Mouse (Mus musculus) hindlimb bud, embryonic 11.5 days (tissue): ENCODE measurements around the gene E130308A19Rik.

Source experiments
- DNase-seq: peaks from one replicate; pipeline ENCODE4 v3.0.0-alpha.2; 2012; ENCODE audit warnings: low read depth, low spot score; ENCODE audit errors: extremely low spot score

E130308A19Rik gene

GRCm38 (mm10) chr4:59634532-59634931, 8.5 kb downstream of the E130308A19Rik start:
- DNase-seq, result no peak

- no peak for DNase-seq
Measured at GRCm38 (mm10) chr4:59639163-59639562, 13.2 kb downstream of the E130308A19Rik start.

GRCm38 (mm10) chr4:59640720-59641119, 14.7 kb downstream of the E130308A19Rik start:
- no peak for DNase-seq

- no peak for DNase-seq
Measured at GRCm38 (mm10) chr4:59642039-59642438, 16.0 kb downstream of the E130308A19Rik start.

- no peak for DNase-seq
Measured at GRCm38 (mm10) chr4:59642657-59643056, 16.6 kb downstream of the E130308A19Rik start.

GRCm38 (mm10) chr4:59644431-59644830, 18.4 kb downstream of the E130308A19Rik start:
- no peak for DNase-seq

- DNase-seq, result no peak
Measured at GRCm38 (mm10) chr4:59644992-59645391, 19.0 kb downstream of the E130308A19Rik start.

- no peak for DNase-seq
Measured at GRCm38 (mm10) chr4:59645610-59646009, 19.6 kb downstream of the E130308A19Rik start.

- DNase-seq, result no peak
Measured at GRCm38 (mm10) chr4:59646020-59646696, 20.1 kb downstream of the E130308A19Rik start.

- no peak for DNase-seq
Measured at GRCm38 (mm10) chr4:59649119-59649518, 23.1 kb downstream of the E130308A19Rik start.

- no peak for DNase-seq
Measured at GRCm38 (mm10) chr4:59652166-59652681, 26.2 kb downstream of the E130308A19Rik start.

- no peak for DNase-seq
Measured at GRCm38 (mm10) chr4:59656061-59656642, 30.1 kb downstream of the E130308A19Rik start.

GRCm38 (mm10) chr4:59662163-59662562, 36.2 kb downstream of the E130308A19Rik start:
- DNase-seq, result no peak

GRCm38 (mm10) chr4:59663451-59663850, 37.4 kb downstream of the E130308A19Rik start:
- DNase-seq, result no peak

GRCm38 (mm10) chr4:59666550-59667317, 40.7 kb downstream of the E130308A19Rik start:
- DNase-seq, result no peak

- DNase-seq, result no peak
Measured at GRCm38 (mm10) chr4:59668050-59668449, 42.0 kb downstream of the E130308A19Rik start.

GRCm38 (mm10) chr4:59669131-59669530, 43.1 kb downstream of the E130308A19Rik start:
- no peak for DNase-seq

- no peak for DNase-seq
Measured at GRCm38 (mm10) chr4:59670015-59670414, 44.0 kb downstream of the E130308A19Rik start.

- DNase-seq, result no peak
Measured at GRCm38 (mm10) chr4:59673423-59674117, 47.6 kb downstream of the E130308A19Rik start.

- no peak for DNase-seq
Measured at GRCm38 (mm10) chr4:59674929-59675679, 49.1 kb downstream of the E130308A19Rik start.
